Mouse (Mus musculus) thymus, adult 2 months (tissue): ENCODE measurements at regions not wholly inside any gene's neighbourhood (a gene's known extent, or its start where the extent isn't known, plus 50 kb on each side); places are given as distances from the start of the nearest gene placed in this dataset.

ENCODE experiments used
- DNase-seq: peaks from one replicate; pipeline ENCODE4 v3.0.0; 2021
- H3K27ac ChIP-seq: fragments of 200-500 bp; 2 replicates; pipeline ENCODE4 v1.5.1; 2012; ENCODE audit warnings: low read length, control low read depth; ENCODE audit not compliant: control insufficient read depth, insufficient read depth
- H3K27me3 ChIP-seq: fragments of 200-500 bp; 2 replicates; pipeline ENCODE4 v1.6.1; 2012; ENCODE audit warnings: mild to moderate bottlenecking, low read length, moderate library complexity, mixed read lengths; ENCODE audit not compliant: control insufficient read depth, insufficient read depth
- H3K36me3 ChIP-seq: fragments of 200-500 bp; 2 replicates; pipeline ENCODE4 v1.6.1; 2012; ENCODE audit warnings: mild to moderate bottlenecking, low read length, moderate library complexity; ENCODE audit not compliant: control insufficient read depth, insufficient read depth
- H3K4me1 ChIP-seq: fragments of 200-500 bp; replicated peaks from 2 replicates; pipeline ENCODE4 v1.6.1; 2012; ENCODE audit warnings: low read length; ENCODE audit not compliant: control insufficient read depth, insufficient read depth
- H3K4me3 ChIP-seq: fragments of 200-500 bp; 2 replicates; pipeline ENCODE4 v1.5.1; 2012; ENCODE audit warnings: mild to moderate bottlenecking, low read length, control low read depth, moderate library complexity; ENCODE audit not compliant: control insufficient read depth, insufficient read depth
- CTCF ChIP-seq: fragments of 200-500 bp; IDR thresholded peaks from 2 replicates; pipeline ENCODE4 v1.5.1; 2012; ENCODE audit warnings: mild to moderate bottlenecking, control low read depth, low read length, moderate library complexity, borderline replicate concordance; ENCODE audit not compliant: control insufficient read depth, poor library complexity, insufficient read depth; ENCODE audit errors: extremely low read depth
- POLR2A ChIP-seq: fragments of 200-500 bp; IDR thresholded peaks from 2 replicates; pipeline ENCODE4 v1.6.1; 2012; ENCODE audit warnings: mild to moderate bottlenecking, low read length, control low read depth, moderate library complexity; ENCODE audit not compliant: control insufficient read depth, poor library complexity, insufficient read depth; ENCODE audit errors: extremely low read depth
- WGBS: fragments of 180-500 bp; shearing (Covaris S2); methylation state at CpG from one replicate; pipeline ENCODE4 v1.1.7; 2018; 5-methylcytosine and 5-hydroxymethylcytosine counted together

DNA sequence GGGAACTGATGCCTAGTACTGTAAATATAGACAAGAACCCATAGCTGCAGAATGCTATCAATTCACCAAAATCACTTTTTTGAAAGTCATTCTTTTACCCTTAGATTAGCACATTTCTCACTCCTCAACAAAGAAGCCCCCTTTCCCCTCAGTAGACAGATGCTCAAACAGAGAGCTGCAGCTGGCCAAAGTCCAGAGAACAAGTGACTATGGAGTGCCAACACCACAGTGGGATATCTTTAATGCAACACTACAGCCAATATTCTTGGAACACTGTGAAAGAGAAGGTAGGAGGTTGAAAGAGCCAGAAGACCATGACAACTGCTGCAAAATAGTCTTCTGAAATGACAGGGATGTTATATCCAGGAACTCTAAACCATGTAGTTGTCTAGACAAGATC, 544.0 kb downstream of the Ets1 start:
- no peak overlapping the region for H3K27ac ChIP-seq
- no peak for DNase-seq

GRCm38 (mm10) chr9:33187187-33187586, 551.2 kb downstream of the Ets1 start:
- DNase-seq: no peak
- Histone ChIP-seq H3K36me3 (no peaks in the 10 kb centered on the region), H3K27me3 (no peaks in the 10 kb centered on the region), H3K4me1 (no peaks in the 10 kb centered on the region), H3K27ac (no peak overlapping the region), H3K4me3 (no peak overlapping the region)
- TF ChIP-seq POLR2A (no peak), CTCF (no peak)
- 83% methylated on average over 3 of the region's 3 CpGs for WGBS

More for the DNA sequence above, 544.0 kb downstream of the Ets1 start:
- no peaks in the 10 kb centered on the region for H3K36me3 ChIP-seq
- no peak overlapping the region for H3K4me3 ChIP-seq
- no peak for TF ChIP-seq POLR2A
- TF ChIP-seq CTCF: no peak
- H3K27me3 ChIP-seq: no peaks in the 10 kb centered on the region
- no peaks in the 10 kb centered on the region for H3K4me1 ChIP-seq

GRCm38 (mm10) chr9:33209083-33209482, 573.1 kb downstream of the Ets1 start:
- Histone ChIP-seq H3K4me1 (no peaks in the 10 kb centered on the region), H3K4me3 (no peak overlapping the region), H3K27ac (no peak overlapping the region), H3K36me3 (no peaks in the 10 kb centered on the region), H3K27me3 (no peaks in the 10 kb centered on the region)
- TF ChIP-seq POLR2A: no peak
- no peak for TF ChIP-seq CTCF
- 95% methylated on average over 2 of the region's 2 CpGs for WGBS
- DNase-seq: no peak

GRCm38 (mm10) chr9:33214523-33214922, 578.5 kb downstream of the Ets1 start:
- Histone ChIP-seq H3K27ac (no peak overlapping the region), H3K27me3 (no peaks in the 10 kb centered on the region), H3K4me1 (no peaks in the 10 kb centered on the region), H3K4me3 (no peak overlapping the region), H3K36me3 (no peaks in the 10 kb centered on the region)
- 82% methylated on average over 1 of the region's 1 CpGs for WGBS
- TF ChIP-seq POLR2A (no peak), CTCF (no peak)
- DNase-seq: no peak

GRCm38 (mm10) chr9:33220981-33221380, 585.0 kb downstream of the Ets1 start:
- DNase-seq: no peak
- no peaks in the 10 kb centered on the region for H3K36me3 ChIP-seq
- WGBS: 86% methylated on average over 4 of the region's 4 CpGs
- TF ChIP-seq CTCF (no peak), POLR2A (no peak)
- no peak overlapping the region for H3K4me3 ChIP-seq
- no peaks in the 10 kb centered on the region for H3K27me3 ChIP-seq
- no peak overlapping the region for H3K27ac ChIP-seq
- H3K4me1 ChIP-seq: no peaks in the 10 kb centered on the region

GRCm38 (mm10) chr9:33222066-33222805, 586.2 kb downstream of the Ets1 start:
- no peak overlapping the region for H3K4me3 ChIP-seq
- H3K4me1 ChIP-seq: no peaks in the 10 kb centered on the region
- no peak for DNase-seq
- H3K36me3 ChIP-seq: no peaks in the 10 kb centered on the region
- H3K27me3 ChIP-seq: no peaks in the 10 kb centered on the region
- WGBS: 93% methylated on average over 11 of the region's 11 CpGs
- no peak for TF ChIP-seq CTCF
- no peak overlapping the region for H3K27ac ChIP-seq

- DNase-seq: no peak
- H3K4me3 ChIP-seq: no peak overlapping the region
Measured at GRCm38 (mm10) chr9:33233699-33234131, 597.7 kb downstream of the Ets1 start.

More at GRCm38 (mm10) chr9:33233699-33234131, 597.7 kb downstream of the Ets1 start:
- Histone ChIP-seq H3K27me3 (no peaks in the 10 kb centered on the region), H3K4me1 (no peaks in the 10 kb centered on the region), H3K36me3 (no peaks in the 10 kb centered on the region), H3K27ac (no peak overlapping the region)
- 75% methylated on average over 9 of the region's 9 CpGs for WGBS
- TF ChIP-seq CTCF (no peak), POLR2A (no peak)
